Mouse (Mus musculus) stomach, embryonic 16.5 days (tissue): ENCODE data around the gene Adcy10. TPM values are rescaled to one million over a fixed set of nuclear protein-coding genes. Genes with fewer than 3 reads are reported as not detected.

Experiments used
- ATAC-seq: fragments of 200-750 bp; cut with Nextera tagmentation; 2 replicates; pipeline ENCODE4 v1.8.0; 2017; ENCODE audit warnings: moderate number of reproducible peaks, moderate TSS enrichment; ENCODE audit not compliant: insufficient read depth, low FRiP score
- H3K27ac ChIP-seq: fragments of 300-500 bp; sonication (generic); 2 replicates; pipeline ENCODE4 v1.5.1; 2014; ENCODE audit warnings: low read length
- H3K27me3 ChIP-seq: fragments of 300-500 bp; sonication (generic); 2 replicates; pipeline ENCODE4 v1.6.1; 2014; ENCODE audit warnings: low read length, control low read depth, mixed read lengths; ENCODE audit not compliant: control insufficient read depth, insufficient read depth
- H3K36me3 ChIP-seq: fragments of 300-500 bp; sonication (generic); 2 replicates; pipeline ENCODE4 v1.6.1; 2014; ENCODE audit warnings: low read length; ENCODE audit not compliant: control insufficient read depth, insufficient read depth
- H3K4me1 ChIP-seq: fragments of 300-500 bp; sonication (generic); 2 replicates; pipeline ENCODE4 v1.6.1; 2014; ENCODE audit warnings: low read length, control low read depth, mixed read lengths; ENCODE audit not compliant: control insufficient read depth, insufficient read depth
- H3K4me2 ChIP-seq: fragments of 300-500 bp; sonication (generic); 2 replicates; pipeline ENCODE4 v1.6.1; 2014; ENCODE audit warnings: low read depth, low read length, mixed read lengths
- H3K4me3 ChIP-seq: fragments of 300-500 bp; sonication (generic); replicated peaks from 2 replicates; pipeline ENCODE4 v1.5.1; 2014; ENCODE audit warnings: mild to moderate bottlenecking, low read length
- H3K9ac ChIP-seq: fragments of 300-500 bp; sonication (generic); 2 replicates; pipeline ENCODE4 v1.6.1; 2014; ENCODE audit warnings: low read length
- H3K9me3 ChIP-seq: fragments of 300-500 bp; sonication (generic); replicated peaks from 2 replicates; pipeline ENCODE4 v1.6.1; 2016; ENCODE audit warnings: low read length, control low read depth; ENCODE audit not compliant: control insufficient read depth
- WGBS: fragments of 180-500 bp; shearing (Covaris S2); extraction: QIAGEN DNeasy Blood & Tissue Kit; methylation state at CpG from one replicate; pipeline ENCODE4 v1.1.7; 2014; 5-methylcytosine and 5-hydroxymethylcytosine counted together
- polyA plus RNA-seq: library from polyadenylated mRNA; unstranded; fragments of >200 nt; fragmentation: Nextera tagmentation; extraction: Ambion mirVana; gene quantifications from 2 replicates; pipeline ENCODE4 v1.2.1, GENCODE M21; 2015

Gene Adcy10
- polyA plus RNA-seq, 1 experiment from 2014 or later: 0.04 TPM

DNA sequence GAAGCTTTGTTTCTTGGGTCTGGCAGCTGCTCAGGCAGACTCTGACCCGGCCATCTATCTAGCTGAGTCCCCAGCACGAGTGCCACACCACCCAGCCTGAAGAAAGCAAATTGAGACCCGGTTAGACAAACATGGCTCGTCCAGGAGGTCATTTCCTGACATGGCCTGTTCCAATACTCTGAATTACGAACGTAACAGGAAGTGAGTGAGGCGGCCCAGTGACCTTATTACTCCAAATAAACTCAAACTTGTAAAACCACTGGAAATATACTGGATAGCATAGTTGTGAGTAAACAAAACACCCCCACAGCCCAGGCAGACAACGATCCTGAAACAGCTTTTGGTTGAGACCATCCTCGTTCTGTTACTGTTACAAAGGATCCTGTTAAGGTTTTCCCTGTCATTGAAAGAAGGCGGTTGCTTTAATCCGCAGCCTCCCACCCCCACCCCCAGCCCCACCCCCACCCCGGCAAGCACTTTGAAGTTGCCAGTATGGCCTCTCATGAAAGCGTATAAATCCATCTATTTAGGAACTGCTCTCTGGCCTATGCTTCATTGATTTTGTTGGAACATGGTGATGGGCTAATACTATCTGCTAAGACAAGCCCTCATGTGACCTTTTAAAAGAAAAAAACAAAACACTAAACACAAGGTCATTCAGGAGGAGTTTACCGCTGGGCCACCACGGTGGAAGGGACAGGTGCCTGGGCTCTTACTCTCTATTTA, 132.3 kb downstream of the Adcy10 start:
- Histone ChIP-seq H3K4me3 (no peak overlapping the region), H3K4me1 (peaks cover 23% of the 10 kb centered on the region), H3K9me3 (peaks cover 9% of the 10 kb centered on the region), H3K36me3 (peaks cover 15% of the 10 kb centered on the region; the same call in 1 of the 2 replicates), H3K27ac (peak overlapping the region; percentile 80), H3K9ac (0 out of 2 replicates have a peak overlapping the region, but pooled peaks have one; percentile 1), H3K4me2 (peak overlapping the region; percentile 1), H3K27me3 (no peaks in the 10 kb centered on the region)
- 11% methylated on average over 15 of the region's 15 CpGs for WGBS
- ATAC-seq: peak; percentile 68; the same call in 1 of the 2 replicates

DNA sequence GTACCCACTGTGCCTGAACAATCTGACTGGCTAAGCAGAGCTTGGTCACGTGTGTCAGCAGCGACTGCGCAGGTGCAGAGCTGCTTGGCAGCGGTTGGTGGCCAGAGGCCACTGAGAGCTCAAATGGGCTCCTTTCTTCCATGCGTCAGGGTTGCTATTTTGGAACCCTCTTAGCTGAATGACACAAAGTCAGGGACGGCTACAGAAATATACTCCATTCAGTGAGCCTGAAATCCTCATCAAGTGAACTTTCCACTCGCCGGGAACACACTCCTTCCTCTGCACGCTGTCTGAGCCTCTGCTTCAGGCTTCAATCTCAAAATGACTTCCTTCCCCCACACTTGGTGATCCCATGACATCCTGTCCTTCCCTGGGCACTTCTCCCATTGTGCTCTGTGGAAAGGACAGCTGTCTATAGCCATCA, 133.2 kb downstream of the Adcy10 start:
- H3K4me2 ChIP-seq: no peak overlapping the region
- peak overlapping the region; percentile 9 for H3K27ac ChIP-seq
- H3K9me3 ChIP-seq: peaks cover 9% of the 10 kb centered on the region
- ATAC-seq: no peak
- H3K4me3 ChIP-seq: no peak overlapping the region
- H3K4me1 ChIP-seq: peaks cover 23% of the 10 kb centered on the region
- H3K27me3 ChIP-seq: no peaks in the 10 kb centered on the region
- H3K36me3 ChIP-seq: peaks cover 15% of the 10 kb centered on the region; the same call in 1 of the 2 replicates
- no peak overlapping the region for H3K9ac ChIP-seq
- 70% methylated on average over 9 of the region's 9 CpGs for WGBS

- Histone ChIP-seq H3K4me1 (peaks cover 18% of the 10 kb centered on the region), H3K9me3 (no peaks in the 10 kb centered on the region), H3K27ac (no peak overlapping the region), H3K4me2 (no peak overlapping the region), H3K9ac (no peak overlapping the region), H3K4me3 (no peak overlapping the region), H3K36me3 (no peaks in the 10 kb centered on the region; the same call in 1 of the 2 replicates), H3K27me3 (no peaks in the 10 kb centered on the region)
- ATAC-seq: no peak
- WGBS: 79% methylated on average over 5 of the region's 5 CpGs
These were observed 140.1 kb downstream of the Adcy10 start for GRCm38 (mm10) chr1:165625058-165625457.

DNA sequence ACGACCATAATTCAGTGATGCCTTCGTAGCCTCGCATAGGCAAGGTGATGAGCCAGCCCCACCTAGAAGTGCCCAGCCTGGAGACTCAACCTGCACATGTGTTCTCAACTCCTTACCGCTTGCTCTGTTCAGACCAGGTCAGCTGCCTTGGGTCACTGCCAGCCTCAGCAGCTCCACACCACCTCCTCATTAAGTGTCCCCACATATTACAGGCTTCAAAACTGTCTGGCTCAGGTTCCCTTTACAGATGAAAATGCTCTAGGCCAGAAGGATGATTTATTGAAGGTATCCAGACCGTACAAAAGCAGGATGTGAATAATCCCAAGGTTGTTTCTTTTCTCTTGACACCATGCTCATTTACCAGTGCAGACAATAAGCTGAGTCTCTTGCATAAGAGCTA, 140.9 kb downstream of the Adcy10 start:
- Histone ChIP-seq H3K9me3 (no peaks in the 10 kb centered on the region), H3K4me1 (peaks cover 21% of the 10 kb centered on the region), H3K4me2 (no peak overlapping the region), H3K9ac (no peak overlapping the region), H3K27ac (peak overlapping the region; percentile 1; the same call in 1 of the 2 replicates), H3K36me3 (no peaks in the 10 kb centered on the region), H3K27me3 (no peaks in the 10 kb centered on the region), H3K4me3 (no peak overlapping the region)
- no peak for ATAC-seq
- WGBS: 68% methylated on average over 5 of the region's 5 CpGs

Other genes with a start within 250 kb of the Adcy10 start
- 87.0 and 87.3 TPM in 2 replicates for gene Tiprl, start 248.2 kb upstream of the Adcy10 start, polyA plus RNA-seq
- 1.1 and 1.2 TPM in 2 replicates for gene Gpr161, start 189.4 kb upstream of the Adcy10 start, polyA plus RNA-seq
- 16.2 and 17.5 TPM in 2 replicates for gene Dcaf6, start 24.7 kb upstream of the Adcy10 start, polyA plus RNA-seq
- gene Mpc2, start 24.5 kb upstream of the Adcy10 start, polyA plus RNA-seq: 141 and 184 TPM in 2 replicates
- gene Mpzl1, start 149.4 kb downstream of the Adcy10 start, polyA plus RNA-seq: 140 and 149 TPM in 2 replicates
- 42.1 and 44.4 TPM in 2 replicates for gene Rcsd1, start 224.6 kb downstream of the Adcy10 start, polyA plus RNA-seq